Comparison of ENCODE assay signal across 8 mouse cellular contexts in genomic region chr4:62359256-62359775, GRCm38 (mm10). TPM values are rescaled to one million over a fixed set of nuclear protein-coding genes. Genes with fewer than 3 reads are reported as not detected.
DNase-seq lines count a peak whose midpoint lies in the region; ATAC-seq and TF ChIP-seq lines count a peak whose summit lies in the region.

No protein-coding gene starts in this region.

- 51% methylated on average over 7 of the region's 7 CpGs for WGBS in forebrain, postnatal 0 days
- WGBS in macrophage (ENCODE audit: missing documents), result 23% methylated on average over 6 of the region's 7 CpGs

- no peaks in the 10 kb centered on the region for H3K9me3 ChIP-seq in forebrain, postnatal 0 days (ENCODE audit: low read length)

- H3K27me3 ChIP-seq in forebrain, postnatal 0 days (ENCODE audit: insufficient read depth, low read length), result no peaks in the 10 kb centered on the region

- ATAC-seq in forebrain, postnatal 0 days, result no peak

- peak overlapping the region; percentile 77 for H3K9ac ChIP-seq in forebrain, postnatal 0 days

- H3K79me2 ChIP-seq in macrophage (ENCODE audit: inconsistent target), result peaks cover 86% of the 10 kb centered on the region

- peaks cover 13% of the 10 kb centered on the region; the same call in 1 of the 2 replicates for H3K4me1 ChIP-seq in forebrain, postnatal 0 days (ENCODE audit: insufficient read depth)

- no peak for TF ChIP-seq CTCF in forebrain, postnatal 0 days (IDR thresholded peaks at IDR 0.05; ENCODE audit: low read depth)

- peak overlapping the region; percentile 88 for H3K27ac ChIP-seq in forebrain, postnatal 0 days (ENCODE audit: low read depth, low read length)
- H3K27ac ChIP-seq in macrophage, result peak overlapping the region; percentile 94

- no peaks in the 10 kb centered on the region for H3K36me3 ChIP-seq in forebrain, postnatal 0 days (ENCODE audit: insufficient read depth)
- H3K36me3 ChIP-seq in macrophage (ENCODE audit: inconsistent target), result no peaks in the 10 kb centered on the region

- peak overlapping the region; percentile 83 for H3K4me3 ChIP-seq in forebrain, postnatal 0 days (ENCODE audit: low read depth, low read length)
- peak overlapping the region; percentile 94 for H3K4me3 ChIP-seq in macrophage (ENCODE audit: inconsistent target)

- peak overlapping the region; percentile 84 for H3K4me2 ChIP-seq in forebrain, postnatal 0 days (ENCODE audit: low read depth)

- intact Hi-C loops in left cerebral cortex, postnatal 4 days (cut with DNase I), result no loop called here

- DNase-seq in heart, adult 11 months, result peak; percentile 71
- no peak for DNase-seq in heart, adult 18-20 months
- peak; percentile 6 for DNase-seq in CD4-positive helper T cell, adult 2 months (ENCODE audit: low read depth, low spot score)
- DNase-seq in forebrain, postnatal 0 days, result no peak
- no peak for DNase-seq in thymus, postnatal 0 days (ENCODE audit: low spot score)
- no peak for DNase-seq in left cerebral cortex, postnatal 4 days
- DNase-seq in layer of hippocampus, postnatal 36 days, result no peak

RNA-seq across cellular contexts. Expression of gene Fkbp15, which starts 1.0 kb away (rescaled TPM):
- total RNA-seq in heart, adult 18-20 months (2021), result 10 to 100 TPM; 16.4 to 17.7 TPM
- 34.0 and 43.3 TPM in 2 replicates for total RNA-seq in forebrain, postnatal 0 days (2014; rRNA removed)
- polyA plus RNA-seq in forebrain, postnatal 0 days (2015; fragmentation: Nextera tagmentation; extraction: Ambion mirVana), result 14.3 and 19.1 TPM in 2 replicates
- 100 to 1,000 TPM; 169 to 626 (median 517) TPM for total RNA-seq in macrophage (2018; cell fraction: chromatin; rRNA removed)
- total RNA-seq in macrophage (2018; cell fraction: cytosol; rRNA removed), result 100 to 1,000 TPM; 103 to 194 (median 146) TPM
- 100 to 1,000 TPM; 122 to 388 (median 268) TPM for total RNA-seq in macrophage (2018; cell fraction: nucleus; rRNA removed)
- polyA plus RNA-seq in macrophage (2018), result 137 to 171 TPM (median 154 TPM) in 3 replicates
- 24.0 and 30.5 TPM in 2 replicates for polyA plus RNA-seq in thymus, postnatal 0 days (2015; fragmentation: Nextera tagmentation; extraction: Ambion mirVana)
- total RNA-seq in left cerebral cortex, postnatal 4 days (2021), result 10 to 100 TPM; 36.3 to 38.4 TPM
- 10 to 100 TPM; 36.9 to 41.0 TPM for total RNA-seq in layer of hippocampus, postnatal 36 days (2021)

RNA-seq across cellular contexts. Expression of gene Slc31a1, which starts 1.2 kb away (rescaled TPM):
- 10 to 100 TPM; 17.3 to 18.7 TPM for total RNA-seq in heart, adult 18-20 months (2021)
- total RNA-seq in forebrain, postnatal 0 days (2014; rRNA removed), result 15.2 and 16.2 TPM in 2 replicates
- 30.4 and 39.9 TPM in 2 replicates for polyA plus RNA-seq in forebrain, postnatal 0 days (2015; fragmentation: Nextera tagmentation; extraction: Ambion mirVana)
- 10 to 100 TPM in 25 of 26 experiments, 1 to 10 TPM in 1; 9.1 to 64.5 (median 30.9) TPM for total RNA-seq in macrophage (2018; cell fraction: chromatin; rRNA removed)
- 100 to 1,000 TPM in 13 of 26 experiments, 10 to 100 TPM in 13; 80.7 to 117 (median 99.3) TPM for total RNA-seq in macrophage (2018; cell fraction: cytosol; rRNA removed)
- total RNA-seq in macrophage (2018; cell fraction: nucleus; rRNA removed), result 100 to 1,000 TPM in 10 of 26 experiments, 10 to 100 TPM in 16; 37.3 to 132 (median 94.5) TPM
- polyA plus RNA-seq in macrophage (2018), result 73.8 to 99.5 TPM (median 84.1 TPM) in 3 replicates
- 20.1 and 20.2 TPM in 2 replicates for polyA plus RNA-seq in thymus, postnatal 0 days (2015; fragmentation: Nextera tagmentation; extraction: Ambion mirVana)
- 10 to 100 TPM; 26.7 to 28.7 TPM for total RNA-seq in left cerebral cortex, postnatal 4 days (2021)
- total RNA-seq in layer of hippocampus, postnatal 36 days (2021), result 10 to 100 TPM; 13.0 to 14.4 TPM

RNA-seq across cellular contexts. Expression of gene Cdc26, which starts 49.1 kb away (rescaled TPM):
- total RNA-seq in heart, adult 18-20 months (2021), result 10 to 100 TPM; 46.9 to 49.1 TPM
- total RNA-seq in forebrain, postnatal 0 days (2014; rRNA removed), result 51.1 and 79.4 TPM in 2 replicates
- polyA plus RNA-seq in forebrain, postnatal 0 days (2015; fragmentation: Nextera tagmentation; extraction: Ambion mirVana), result 81.7 and 85.1 TPM in 2 replicates
- total RNA-seq in macrophage (2018; cell fraction: chromatin; rRNA removed), result 10 to 100 TPM in 25 of 26 experiments, 1 to 10 TPM in 1; 8.2 to 48.8 (median 29.2) TPM
- total RNA-seq in macrophage (2018; cell fraction: cytosol; rRNA removed), result 10 to 100 TPM; 20.7 to 51.3 (median 40.0) TPM
- 10 to 100 TPM; 10.3 to 50.8 (median 29.1) TPM for total RNA-seq in macrophage (2018; cell fraction: nucleus; rRNA removed)
- polyA plus RNA-seq in macrophage (2018), result 50.7 to 54.2 TPM (median 53.2 TPM) in 3 replicates
- polyA plus RNA-seq in thymus, postnatal 0 days (2015; fragmentation: Nextera tagmentation; extraction: Ambion mirVana), result 169 and 172 TPM in 2 replicates
- 10 to 100 TPM; 65.6 to 66.9 TPM for total RNA-seq in left cerebral cortex, postnatal 4 days (2021)
- total RNA-seq in layer of hippocampus, postnatal 36 days (2021), result 10 to 100 TPM; 47.5 to 51.8 TPM

RNA-seq across cellular contexts. Expression of gene Prpf4, which starts 49.3 kb away (rescaled TPM):
- total RNA-seq in heart, adult 18-20 months (2021), result 10 to 100 TPM; 10.4 to 10.9 TPM
- 17.2 and 20.2 TPM in 2 replicates for total RNA-seq in forebrain, postnatal 0 days (2014; rRNA removed)
- 9.6 and 13.3 TPM in 2 replicates for polyA plus RNA-seq in forebrain, postnatal 0 days (2015; fragmentation: Nextera tagmentation; extraction: Ambion mirVana)
- total RNA-seq in macrophage (2018; cell fraction: chromatin; rRNA removed), result 10 to 100 TPM in 22 of 26 experiments, 1 to 10 TPM in 4; 3.8 to 95.4 (median 24.6) TPM
- total RNA-seq in macrophage (2018; cell fraction: cytosol; rRNA removed), result 10 to 100 TPM in 12 of 26 experiments, 1 to 10 TPM in 14; 4.8 to 18.1 (median 9.8) TPM
- 10 to 100 TPM in 21 of 26 experiments, 1 to 10 TPM in 5; 4.4 to 67.9 (median 19.0) TPM for total RNA-seq in macrophage (2018; cell fraction: nucleus; rRNA removed)
- 6.8 to 12.3 TPM (median 10.3 TPM) in 3 replicates for polyA plus RNA-seq in macrophage (2018)
- polyA plus RNA-seq in thymus, postnatal 0 days (2015; fragmentation: Nextera tagmentation; extraction: Ambion mirVana), result 20.9 and 22.7 TPM in 2 replicates
- total RNA-seq in left cerebral cortex, postnatal 4 days (2021), result 10 to 100 TPM; 14.6 to 15.4 TPM
- total RNA-seq in layer of hippocampus, postnatal 36 days (2021), result 10 to 100 TPM; 13.1 to 15.0 TPM

Comparison
In these comparisons a context has a peak if more than half of its experiments do, and no peak if none do; other contexts are left out.
1. DNase-seq: peak in heart, adult 11 months (single experiment) and CD4-positive helper T cell, adult 2 months (single experiment); none in heart, adult 18-20 months (0 of 2), forebrain, postnatal 0 days (single experiment), thymus, postnatal 0 days (single experiment), left cerebral cortex, postnatal 4 days (single experiment) and layer of hippocampus, postnatal 36 days (0 of 2).